Mouse (Mus musculus) midbrain, embryonic 13.5 days (tissue): ENCODE data around the gene Agxt. TPM values are rescaled to one million over a fixed set of nuclear protein-coding genes. Genes with fewer than 3 reads are reported as not detected.

Experiments used
- ATAC-seq: fragments of 200-750 bp; cut with Nextera tagmentation; 2 replicates; pipeline ENCODE4 v1.8.0; 2017; ENCODE audit warnings: mild to moderate bottlenecking, moderate TSS enrichment, moderate library complexity
- H3K27ac ChIP-seq: fragments of 300-500 bp; sonication (generic); 2 replicates; pipeline ENCODE4 v1.5.1; 2015; ENCODE audit warnings: inconsistent platforms, mild to moderate bottlenecking, moderate library complexity
- H3K27me3 ChIP-seq: fragments of 300-500 bp; sonication (generic); 2 replicates; pipeline ENCODE4 v1.6.1; 2015; ENCODE audit warnings: mild to moderate bottlenecking, inconsistent platforms
- H3K36me3 ChIP-seq: fragments of 300-500 bp; sonication (generic); 2 replicates; pipeline ENCODE4 v1.6.1; 2015; ENCODE audit warnings: mild to moderate bottlenecking, inconsistent platforms
- H3K4me1 ChIP-seq: fragments of 300-500 bp; sonication (generic); replicated peaks from 2 replicates; pipeline ENCODE4 v1.6.1; 2015; ENCODE audit warnings: inconsistent platforms
- H3K4me2 ChIP-seq: fragments of 300-500 bp; sonication (generic); replicated peaks from 2 replicates; pipeline ENCODE4 v1.6.1; 2015; ENCODE audit warnings: moderate library complexity, mild to moderate bottlenecking, inconsistent platforms
- H3K4me3 ChIP-seq: fragments of 300-500 bp; sonication (generic); replicated peaks from 2 replicates; pipeline ENCODE4 v1.5.1; 2015; ENCODE audit warnings: mild to moderate bottlenecking, inconsistent platforms
- H3K9ac ChIP-seq: fragments of 300-500 bp; sonication (generic); replicated peaks from 2 replicates; pipeline ENCODE4 v1.6.1; 2015; ENCODE audit warnings: mild to moderate bottlenecking, inconsistent platforms
- H3K9me3 ChIP-seq: fragments of 300-500 bp; sonication (generic); 2 replicates; pipeline ENCODE4 v1.6.1; 2016; ENCODE audit warnings: mild to moderate bottlenecking, inconsistent platforms
- WGBS: fragments of 180-500 bp; shearing (Covaris S2); methylation state at CpG from one replicate; pipeline ENCODE4 v1.1.7; 2015; 5-methylcytosine and 5-hydroxymethylcytosine counted together
- polyA plus RNA-seq: library from polyadenylated mRNA; unstranded; fragments of >200 nt; fragmentation: Nextera tagmentation; extraction: Ambion mirVana; gene quantifications from 2 replicates; pipeline ENCODE4 v1.2.1, GENCODE M21; 2015

The Agxt gene
- polyA plus RNA-seq, 1 experiment from 2014 or later: not detected

DNA sequence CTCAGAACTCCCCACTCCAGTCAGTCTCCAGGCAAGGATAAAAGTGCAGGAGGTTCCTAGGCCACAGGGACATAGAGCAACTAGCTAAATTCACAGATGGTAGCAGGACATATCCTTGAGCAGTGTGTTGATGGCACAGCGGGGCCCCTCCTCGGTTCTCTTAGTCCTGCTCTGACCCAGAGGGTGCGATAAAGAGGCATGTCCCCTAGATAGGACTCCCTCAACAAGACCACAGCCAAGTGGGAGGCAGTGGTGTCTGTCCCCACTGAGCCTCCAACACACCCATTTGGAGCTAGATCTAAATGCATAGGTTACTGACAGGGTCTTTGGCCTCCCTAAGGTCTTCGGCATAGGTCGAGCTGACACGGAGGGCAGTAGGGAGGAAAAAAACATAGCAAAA is 40.8 kb downstream of the Agxt start:
- 19% methylated on average over 6 of the region's 6 CpGs for WGBS
- peaks cover 11% of the 10 kb centered on the region; the same call in 1 of the 2 replicates for H3K27me3 ChIP-seq
- peak; percentile 24; the same call in 1 of the 2 replicates for ATAC-seq
- H3K4me1 ChIP-seq: peaks cover 19% of the 10 kb centered on the region
- H3K4me3 ChIP-seq: peak overlapping the region; percentile 46; the same call in 1 of the 2 replicates
- H3K9me3 ChIP-seq: no peaks in the 10 kb centered on the region
- peak overlapping the region; percentile 88 for H3K4me2 ChIP-seq
- no peak overlapping the region for H3K9ac ChIP-seq
- H3K36me3 ChIP-seq: no peaks in the 10 kb centered on the region
- no peak overlapping the region for H3K27ac ChIP-seq

DNA sequence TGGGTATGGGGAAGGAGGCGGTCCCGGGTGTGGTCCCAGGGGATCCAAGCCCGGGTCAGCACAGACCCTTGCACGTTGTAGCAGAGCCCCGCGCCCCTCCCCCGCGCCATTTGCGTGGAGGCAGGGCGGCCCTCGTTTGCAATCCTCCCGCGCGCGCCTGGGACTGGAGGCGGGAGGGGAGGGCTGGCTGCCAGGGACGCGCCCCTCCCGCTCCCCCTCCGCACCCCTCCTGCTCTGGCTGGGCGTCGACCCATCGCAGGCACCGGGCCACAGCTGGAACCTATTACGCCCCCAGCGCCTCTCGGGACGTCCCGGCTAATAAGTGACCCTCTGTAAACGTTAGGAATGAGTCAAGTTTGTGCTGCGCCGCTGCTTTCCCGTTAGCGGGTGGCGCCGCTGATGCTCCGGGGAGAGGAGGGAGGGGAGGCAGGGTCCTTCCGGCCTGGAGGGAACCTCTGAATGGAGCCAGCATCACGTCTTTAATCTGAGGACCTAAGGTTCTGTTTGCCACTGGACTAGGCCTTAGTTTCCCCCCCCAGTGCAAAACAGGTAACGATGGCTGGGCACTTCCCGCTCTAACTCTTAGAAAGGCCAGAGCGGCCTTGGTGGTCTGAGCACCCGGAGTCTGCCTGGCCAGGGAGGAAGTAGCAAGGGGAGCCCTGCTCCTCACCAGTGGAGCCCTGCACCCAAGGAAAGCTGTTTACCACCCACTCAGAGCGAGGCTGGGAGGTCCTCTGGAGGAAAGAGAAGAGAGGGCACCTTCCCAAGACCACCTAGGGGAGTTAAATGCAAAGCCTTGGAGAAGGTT is 41.7 kb downstream of the Agxt start:
- Histone ChIP-seq H3K4me3 (peak overlapping the region; percentile 46), H3K9ac (peak overlapping the region; percentile 67), H3K27me3 (peaks cover 11% of the 10 kb centered on the region; the same call in 1 of the 2 replicates), H3K27ac (0 out of 2 replicates have a peak overlapping the region, but pooled peaks have one; percentile 40), H3K36me3 (no peaks in the 10 kb centered on the region), H3K4me2 (peak overlapping the region; percentile 88), H3K4me1 (peaks cover 19% of the 10 kb centered on the region), H3K9me3 (no peaks in the 10 kb centered on the region)
- ATAC-seq: peak; percentile 71
- 3% methylated on average over 38 of the region's 44 CpGs for WGBS

DNA sequence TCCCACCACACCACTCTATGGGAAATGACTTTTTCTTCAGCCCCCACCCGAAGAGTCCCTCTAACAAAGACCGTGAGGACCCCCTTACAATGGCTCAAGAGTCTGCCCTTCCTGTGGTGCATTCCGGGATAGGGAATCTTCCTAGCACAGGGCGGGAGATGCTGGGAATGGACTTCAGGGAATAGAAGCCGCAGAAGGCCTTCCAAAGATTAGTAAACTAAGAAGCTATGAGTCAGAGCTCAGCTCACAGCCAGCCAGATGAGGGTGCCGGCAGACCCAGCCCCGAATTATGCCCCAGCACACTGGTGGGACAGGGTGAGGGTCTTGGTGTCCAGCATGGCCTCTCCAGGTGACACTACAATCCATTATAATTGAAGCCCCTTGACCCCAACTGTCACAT is 47.2 kb downstream of the Agxt start:
- no peak for ATAC-seq
- WGBS: 89% methylated on average over 7 of the region's 7 CpGs
- Histone ChIP-seq H3K4me1 (peaks cover under 1% of the 10 kb centered on the region; the same call in 1 of the 2 replicates), H3K27ac (no peak overlapping the region), H3K4me2 (no peak overlapping the region), H3K9me3 (no peaks in the 10 kb centered on the region), H3K9ac (no peak overlapping the region), H3K4me3 (no peak overlapping the region), H3K27me3 (no peaks in the 10 kb centered on the region), H3K36me3 (no peaks in the 10 kb centered on the region)

DNA sequence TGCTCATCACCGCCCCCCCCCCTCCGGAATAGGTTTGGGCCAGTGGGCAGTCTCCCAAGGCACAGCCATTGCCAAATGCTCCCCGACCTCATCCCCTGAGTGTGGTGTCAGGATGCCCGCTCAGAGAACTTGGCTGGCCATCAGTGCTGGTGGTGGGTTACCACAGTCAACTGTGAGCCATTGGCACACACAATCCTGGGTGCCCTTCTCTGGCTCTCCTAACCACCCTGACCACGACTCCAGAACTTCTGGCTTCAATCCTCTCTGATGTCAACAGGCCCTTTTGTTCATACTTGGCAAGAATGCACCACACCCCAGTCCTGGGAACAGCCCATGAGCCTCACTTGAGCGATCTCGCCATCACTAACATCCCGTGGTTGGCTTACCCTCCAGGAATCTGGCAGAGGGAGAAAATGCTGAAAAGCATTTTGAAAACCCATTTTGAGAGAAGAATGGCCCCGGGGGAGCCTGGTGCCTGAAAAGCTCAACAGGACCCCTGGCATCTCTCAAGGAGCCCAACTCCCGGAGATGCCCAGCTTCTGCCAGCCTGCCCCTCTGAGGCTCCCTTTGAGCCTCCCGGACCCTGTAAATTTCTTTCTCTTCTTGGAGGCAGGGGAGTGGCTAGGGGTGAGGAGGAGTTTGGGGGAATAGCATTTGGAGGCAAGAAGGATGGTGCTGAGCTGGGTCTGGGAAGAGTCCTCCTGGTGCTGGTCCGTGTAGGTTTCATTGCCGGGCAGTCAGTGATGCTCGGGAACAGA is 49.2 kb downstream of the Agxt start:
- no peak overlapping the region for H3K4me3 ChIP-seq
- H3K36me3 ChIP-seq: no peaks in the 10 kb centered on the region
- WGBS: 78% methylated on average over 14 of the region's 14 CpGs
- no peaks in the 10 kb centered on the region for H3K4me1 ChIP-seq
- H3K9ac ChIP-seq: no peak overlapping the region
- H3K27me3 ChIP-seq: no peaks in the 10 kb centered on the region
- H3K27ac ChIP-seq: no peak overlapping the region
- no peak overlapping the region for H3K4me2 ChIP-seq
- no peak for ATAC-seq
- no peaks in the 10 kb centered on the region for H3K9me3 ChIP-seq

DNA sequence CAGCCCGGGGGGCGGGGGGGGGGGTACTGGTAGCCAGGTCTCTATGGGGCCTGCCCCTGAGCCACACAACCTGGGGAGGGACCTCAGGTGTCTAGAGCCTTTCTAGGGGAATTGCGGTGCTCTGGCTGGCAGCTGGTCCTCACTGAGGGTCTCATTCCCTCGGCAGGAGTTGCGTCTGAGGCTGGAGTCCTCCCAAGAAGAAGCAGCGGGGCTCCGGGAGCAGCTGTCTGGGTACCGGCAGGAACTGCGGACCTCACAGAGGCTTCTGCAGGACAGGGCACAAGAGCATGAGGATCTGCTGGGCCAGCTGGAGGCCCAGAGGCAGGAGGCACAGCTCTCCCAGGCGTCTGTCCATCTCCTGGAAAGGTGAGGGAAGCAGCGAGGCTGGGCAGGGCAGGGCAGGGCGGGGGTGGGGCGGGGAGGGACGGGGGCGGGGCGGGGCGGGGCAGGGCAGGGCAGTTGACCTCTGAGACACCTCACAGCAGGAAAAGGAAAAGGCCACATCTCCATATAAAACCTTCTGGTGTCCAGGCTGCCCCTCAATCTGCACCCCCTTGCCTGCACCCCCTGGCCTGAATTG is 55.8 kb downstream of the Agxt start:
- Histone ChIP-seq H3K4me1 (peaks cover 6% of the 10 kb centered on the region; the same call in 1 of the 2 replicates), H3K4me3 (no peak overlapping the region), H3K4me2 (peak overlapping the region; percentile 26; the same call in 1 of the 2 replicates), H3K27me3 (peaks cover 15% of the 10 kb centered on the region), H3K36me3 (no peaks in the 10 kb centered on the region), H3K9ac (peak overlapping the region; percentile 46; the same call in 1 of the 2 replicates), H3K9me3 (no peaks in the 10 kb centered on the region), H3K27ac (no peak overlapping the region)
- ATAC-seq: no peak
- 9% methylated on average over 11 of the region's 17 CpGs for WGBS

DNA sequence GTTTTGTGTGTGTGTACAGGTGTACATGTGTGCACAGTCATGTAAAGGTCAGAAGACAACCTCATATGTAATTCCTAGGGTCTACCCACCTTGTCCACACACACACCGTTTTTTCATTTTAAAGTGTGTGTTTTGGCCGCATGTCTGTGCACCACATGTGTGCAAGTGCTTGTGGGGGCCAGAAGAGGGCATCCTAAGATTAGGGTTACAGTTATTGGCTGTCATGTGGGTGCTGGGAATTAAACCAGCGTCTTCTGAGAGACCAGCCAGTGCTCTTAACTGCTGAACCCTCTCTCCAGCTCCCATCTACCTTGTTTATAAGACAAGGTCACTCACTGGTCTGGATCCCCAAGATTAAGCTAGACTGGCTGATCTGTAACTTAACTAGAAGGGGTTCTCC is 59.9 kb downstream of the Agxt start:
- no peak for ATAC-seq
- Histone ChIP-seq H3K36me3 (no peaks in the 10 kb centered on the region), H3K27ac (no peak overlapping the region), H3K9me3 (no peaks in the 10 kb centered on the region), H3K4me3 (no peak overlapping the region), H3K4me2 (no peak overlapping the region), H3K9ac (no peak overlapping the region), H3K27me3 (peaks cover 9% of the 10 kb centered on the region), H3K4me1 (peaks cover 6% of the 10 kb centered on the region; the same call in 1 of the 2 replicates)
- WGBS: 82% methylated on average over 3 of the region's 3 CpGs

Other genes with a start within 250 kb of the Agxt start
- 0.72 and 1.0 TPM in 2 replicates for gene Ankmy1, start 232.3 kb upstream of the Agxt start, polyA plus RNA-seq
- gene Dusp28, start 228.3 kb upstream of the Agxt start, polyA plus RNA-seq: 15.7 and 16.3 TPM in 2 replicates
- gene Rnpepl1, start 224.5 kb upstream of the Agxt start, polyA plus RNA-seq: 20.1 and 24.8 TPM in 2 replicates
- 62.6 and 63.2 TPM in 2 replicates for gene Capn10, start 200.9 kb upstream of the Agxt start, polyA plus RNA-seq
- 0.34 and 0.44 TPM in 2 replicates for gene Gpr35, start 184.4 kb upstream of the Agxt start, polyA plus RNA-seq
- gene Aqp12, start 128.9 kb upstream of the Agxt start, polyA plus RNA-seq: not detected in 2 replicates
- 272 and 327 TPM in 2 replicates for gene Kif1a, start 33.3 kb upstream of the Agxt start, polyA plus RNA-seq
- not detected in 2 replicates for gene 2310007B03Rik, start 25.7 kb downstream of the Agxt start, polyA plus RNA-seq
- gene Crocc2, start 33.5 kb downstream of the Agxt start, polyA plus RNA-seq: 0.12 and 0.24 TPM in 2 replicates
- gene Sned1, start 100.6 kb downstream of the Agxt start, polyA plus RNA-seq: 5.8 and 6.7 TPM in 2 replicates
- gene Mterf4, start 170.7 kb downstream of the Agxt start, polyA plus RNA-seq: 37.3 and 37.9 TPM in 2 replicates
- gene Ppp1r7, start 207.6 kb downstream of the Agxt start, polyA plus RNA-seq: 55.6 and 61.1 TPM in 2 replicates
- 9.9 and 10.0 TPM in 2 replicates for gene Pask, start 208.2 kb downstream of the Agxt start, polyA plus RNA-seq
- 0.34 and 0.46 TPM in 2 replicates for gene Ano7, start 238.7 kb downstream of the Agxt start, polyA plus RNA-seq